Mouse (Mus musculus): ENCODE results near the gene Eps8l3.

DNA sequence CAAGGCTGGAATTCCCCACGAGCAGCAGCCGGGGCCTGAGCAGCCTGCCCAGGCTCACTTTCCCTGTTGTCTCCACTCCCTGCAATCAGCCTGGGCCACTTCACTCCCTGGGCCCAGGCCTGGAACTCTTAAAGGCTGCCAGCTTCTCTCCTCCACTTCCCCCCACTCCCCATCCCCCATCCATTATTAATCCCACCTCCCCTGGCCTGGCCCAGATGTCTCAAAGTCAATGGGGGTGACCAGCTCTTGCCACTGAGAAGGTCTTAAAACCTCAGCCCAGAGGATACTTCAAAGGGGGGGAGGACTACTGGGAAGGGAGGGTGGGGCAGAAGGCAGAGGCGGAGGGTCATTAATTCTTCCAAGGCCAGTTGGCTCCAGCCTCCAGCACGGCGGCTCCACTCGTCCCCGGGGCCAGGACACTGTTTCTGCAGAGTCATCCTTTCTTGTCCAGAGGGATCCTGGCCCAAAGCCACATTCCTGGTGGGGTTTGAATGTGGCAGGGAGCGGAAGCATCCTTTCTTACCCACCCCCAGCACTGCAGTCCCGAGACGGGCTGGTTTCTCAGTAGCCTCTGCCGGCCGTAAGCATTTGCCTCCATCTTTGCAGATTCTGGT is 26.5 kb upstream of the Eps8l3 start:
- TF ChIP-seq CTCF (IDR thresholded peaks at IDR 0.05; ENCODE audit: low read depth) (no peak), EP300 (optimal IDR thresholded peaks at IDR 0.05) (no peak)

All from stomach, postnatal 0 days (tissue).